Mouse (Mus musculus): ENCODE results near the gene Syt12. TPM values are rescaled to one million over a fixed set of nuclear protein-coding genes. Genes with fewer than 3 reads are reported as not detected.
A peak's percentile ranks its signal among the peaks of the same experiment; 100 is the strongest.

The Syt12 gene
- polyA plus RNA-seq, 1 experiment, result 14.4 TPM

DNA sequence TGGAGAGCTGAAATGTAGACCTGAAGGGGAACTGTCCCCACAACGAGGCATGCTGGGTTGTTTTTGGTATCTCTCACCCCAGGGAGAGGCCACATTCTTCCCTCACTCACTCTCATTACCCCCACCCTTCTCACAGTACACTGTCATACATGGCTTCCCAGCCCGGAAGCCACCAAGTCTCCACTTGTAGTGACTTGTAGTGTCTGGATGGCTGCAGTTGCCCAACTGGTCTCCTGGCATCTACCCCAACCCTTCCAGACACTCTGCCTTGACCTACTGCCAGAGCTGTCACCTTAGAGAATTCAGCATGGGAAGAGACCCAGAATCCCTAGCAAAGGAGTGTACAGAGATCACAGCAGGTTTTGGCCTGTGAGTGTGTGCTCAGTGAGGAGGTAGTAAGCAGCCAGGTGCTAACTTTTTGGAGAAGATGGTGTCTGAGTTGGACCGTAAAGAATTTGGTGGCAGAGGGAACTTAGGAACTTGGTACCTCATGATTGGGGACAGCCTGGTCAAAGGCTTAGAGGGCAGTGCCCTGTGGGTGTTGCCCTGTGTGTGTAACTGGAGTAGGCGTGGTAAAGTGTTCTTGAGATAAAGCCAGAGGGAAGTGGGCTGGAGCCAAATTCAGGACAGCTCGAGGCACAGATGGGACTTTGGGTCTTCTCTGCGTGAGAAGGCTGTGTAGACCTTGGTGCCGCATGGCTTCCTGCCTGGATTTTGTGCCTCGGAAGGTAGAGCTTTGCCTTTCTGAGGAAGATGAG lies 56.9 kb downstream of the Syt12 start:
- TF ChIP-seq FOSL1 (IDR thresholded peaks at IDR 0.05; ENCODE audit: insufficient read depth, low read length, poor library complexity, severe bottlenecking) (no peak), USF1 (IDR thresholded peaks at IDR 0.05; ENCODE audit: low read depth) (no peak), MAX (IDR thresholded peaks at IDR 0.05) (no peak)
- H3ac ChIP-seq (ENCODE audit: control insufficient read depth, insufficient read length, low read depth), result no peak overlapping the region
- no peaks in the 10 kb centered on the region for H3K79me2 ChIP-seq (ENCODE audit: control insufficient read depth, insufficient read depth)
- H3K4me3 ChIP-seq (ENCODE audit: insufficient read depth, poor library complexity, severe bottlenecking), result no peak overlapping the region
- H3K36me3 ChIP-seq (ENCODE audit: control insufficient read depth, insufficient read depth), result peaks cover 10% of the 10 kb centered on the region
- no peaks in the 10 kb centered on the region for H3K79me3 ChIP-seq (ENCODE audit: low read depth)
- no peaks in the 10 kb centered on the region for H3K27me3 ChIP-seq (ENCODE audit: control insufficient read depth, insufficient read depth, insufficient read length)

DNA sequence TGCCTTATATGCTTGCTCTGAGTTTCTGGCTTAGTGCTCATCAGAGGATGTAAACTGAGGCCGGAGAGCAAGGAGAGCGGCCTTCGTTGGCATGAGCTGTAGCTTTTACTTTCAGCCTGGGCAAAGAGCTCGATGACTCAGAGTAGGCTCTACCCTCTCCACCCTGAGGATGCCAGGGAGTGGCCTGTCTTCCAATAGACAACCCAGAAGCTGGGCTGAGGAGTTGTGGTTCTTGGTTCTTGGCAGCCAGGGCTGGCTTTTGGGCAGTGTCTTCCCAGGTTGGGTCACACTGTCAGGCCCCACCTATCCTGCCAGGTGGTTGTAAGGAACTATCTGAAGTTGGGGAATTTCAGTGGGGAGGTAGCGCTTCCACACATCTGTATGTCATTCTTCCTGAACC lies 57.5 kb downstream of the Syt12 start:
- Histone ChIP-seq H3ac (ENCODE audit: control insufficient read depth, insufficient read length, low read depth) (no peak overlapping the region), H3K4me3 (ENCODE audit: insufficient read depth, poor library complexity, severe bottlenecking) (no peak overlapping the region), H3K79me2 (ENCODE audit: control insufficient read depth, insufficient read depth) (no peaks in the 10 kb centered on the region), H3K27me3 (ENCODE audit: control insufficient read depth, insufficient read depth, insufficient read length) (no peaks in the 10 kb centered on the region), H3K79me3 (ENCODE audit: low read depth) (no peaks in the 10 kb centered on the region), H3K36me3 (ENCODE audit: control insufficient read depth, insufficient read depth) (peaks cover 4% of the 10 kb centered on the region)
- TF ChIP-seq MYOG (IDR thresholded peaks at IDR 0.05; ENCODE audit: control insufficient read depth, extremely low read depth, insufficient read length) (no peak), MYOD1 (IDR thresholded peaks at IDR 0.05; ENCODE audit: control insufficient read depth, insufficient read length, low read depth) (no peak), CTCF (IDR thresholded peaks at IDR 0.05; ENCODE audit: control insufficient read depth, insufficient read depth, insufficient read length) (no peak), USF1 (IDR thresholded peaks at IDR 0.05; ENCODE audit: low read depth) (no peak), CEBPB (IDR thresholded peaks at IDR 0.05; ENCODE audit: low read depth) (no peak), FOSL1 (IDR thresholded peaks at IDR 0.05; ENCODE audit: insufficient read depth, low read length, poor library complexity, severe bottlenecking) (no peak), MAX (IDR thresholded peaks at IDR 0.05) (no peak)

DNA sequence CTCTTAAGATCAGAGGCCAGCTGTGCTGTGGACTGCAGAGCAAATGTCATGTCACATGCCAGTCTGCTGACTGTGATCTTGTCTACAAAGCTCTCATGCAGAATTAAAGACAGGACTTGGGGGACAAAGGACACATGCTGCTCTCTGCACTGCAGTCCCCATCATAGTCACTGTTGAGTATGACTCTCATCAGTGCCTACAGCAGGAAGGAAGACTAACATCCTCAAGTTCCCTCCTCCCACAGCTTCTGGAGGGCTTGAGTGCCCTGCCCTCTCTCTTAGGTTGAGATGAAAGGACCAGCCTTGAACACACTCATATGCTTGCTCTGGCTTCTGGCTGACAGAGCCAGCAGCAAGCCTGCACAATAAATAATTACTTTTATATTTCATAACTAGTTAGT lies 59.5 kb downstream of the Syt12 start:
- TF ChIP-seq MYOG (IDR thresholded peaks at IDR 0.05; ENCODE audit: control insufficient read depth, extremely low read depth, insufficient read length) (no peak), MYOD1 (IDR thresholded peaks at IDR 0.05; ENCODE audit: control insufficient read depth, insufficient read length, low read depth) (no peak), CTCF (IDR thresholded peaks at IDR 0.05; ENCODE audit: control insufficient read depth, insufficient read depth, insufficient read length) (no peak), CEBPB (IDR thresholded peaks at IDR 0.05; ENCODE audit: low read depth) (no peak), USF1 (IDR thresholded peaks at IDR 0.05; ENCODE audit: low read depth) (no peak), MAX (IDR thresholded peaks at IDR 0.05) (no peak), FOSL1 (IDR thresholded peaks at IDR 0.05; ENCODE audit: insufficient read depth, low read length, poor library complexity, severe bottlenecking) (no peak)
- H3K79me3 ChIP-seq (ENCODE audit: low read depth), result no peaks in the 10 kb centered on the region

DNA sequence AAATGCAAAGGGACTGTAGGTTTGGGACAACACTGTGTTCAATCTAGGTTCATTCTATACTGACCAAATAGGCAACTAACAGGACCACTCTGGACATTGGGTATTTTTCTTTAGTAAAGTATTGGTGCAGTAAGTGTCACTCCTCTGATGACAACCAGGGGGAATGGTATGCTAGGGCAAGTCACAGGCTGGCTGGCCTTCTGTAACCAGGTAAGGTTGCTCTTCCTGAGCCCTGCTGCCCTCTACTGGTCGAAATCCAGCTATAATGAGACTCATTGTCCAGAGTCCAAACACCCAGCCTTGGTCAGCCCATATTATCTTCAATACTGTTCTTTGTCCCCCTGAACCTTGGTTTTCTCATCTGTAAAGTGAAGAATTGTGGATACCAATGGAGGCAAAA lies 60.1 kb downstream of the Syt12 start:
- no peak overlapping the region for H3K4me3 ChIP-seq (ENCODE audit: insufficient read depth, poor library complexity, severe bottlenecking)
- H3K36me3 ChIP-seq (ENCODE audit: control insufficient read depth, insufficient read depth), result no peaks in the 10 kb centered on the region
- no peak for TF ChIP-seq MAX (IDR thresholded peaks at IDR 0.05)
- TF ChIP-seq CTCF (IDR thresholded peaks at IDR 0.05; ENCODE audit: control insufficient read depth, insufficient read depth, insufficient read length), result peak; percentile 45
- no peak for TF ChIP-seq CEBPB (IDR thresholded peaks at IDR 0.05; ENCODE audit: low read depth)
- H3K79me3 ChIP-seq (ENCODE audit: low read depth), result no peaks in the 10 kb centered on the region
- H3K27me3 ChIP-seq (ENCODE audit: control insufficient read depth, insufficient read depth, insufficient read length), result no peaks in the 10 kb centered on the region
- no peaks in the 10 kb centered on the region for H3K79me2 ChIP-seq (ENCODE audit: control insufficient read depth, insufficient read depth)
- no peak overlapping the region for H3ac ChIP-seq (ENCODE audit: control insufficient read depth, insufficient read length, low read depth)

More for the DNA sequence above, 59.5 kb downstream of the Syt12 start:
- Histone ChIP-seq H3K36me3 (ENCODE audit: control insufficient read depth, insufficient read depth) (no peaks in the 10 kb centered on the region), H3K4me3 (ENCODE audit: insufficient read depth, poor library complexity, severe bottlenecking) (no peak overlapping the region), H3ac (ENCODE audit: control insufficient read depth, insufficient read length, low read depth) (no peak overlapping the region), H3K79me2 (ENCODE audit: control insufficient read depth, insufficient read depth) (no peaks in the 10 kb centered on the region), H3K27me3 (ENCODE audit: control insufficient read depth, insufficient read depth, insufficient read length) (no peaks in the 10 kb centered on the region)

DNA sequence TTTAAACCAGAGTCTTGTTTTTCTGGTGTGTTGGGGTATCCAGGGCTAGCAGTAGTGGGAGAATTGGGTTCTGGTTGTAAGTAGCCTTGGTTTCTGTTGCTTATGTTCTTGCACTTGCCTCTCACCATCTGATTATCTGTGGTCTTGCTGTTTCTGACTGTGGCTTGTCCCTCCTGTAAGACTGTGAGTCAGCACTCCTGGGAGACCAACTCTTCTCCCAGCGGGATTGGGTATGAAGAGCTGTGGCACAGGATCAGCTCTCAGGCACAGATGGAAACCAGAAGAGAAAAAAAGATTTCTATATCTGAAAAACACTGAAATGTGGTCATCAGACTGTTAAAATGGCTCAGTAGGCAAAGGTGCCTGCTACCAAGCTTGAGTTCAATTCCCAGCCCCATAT lies 62.6 kb downstream of the Syt12 start:
- H3K4me3 ChIP-seq (ENCODE audit: insufficient read depth, poor library complexity, severe bottlenecking), result no peak overlapping the region
- no peaks in the 10 kb centered on the region for H3K27me3 ChIP-seq (ENCODE audit: control insufficient read depth, insufficient read depth, insufficient read length)
- no peak for TF ChIP-seq MYOG (IDR thresholded peaks at IDR 0.05; ENCODE audit: control insufficient read depth, extremely low read depth, insufficient read length)
- no peak for TF ChIP-seq MAX (IDR thresholded peaks at IDR 0.05)
- TF ChIP-seq CEBPB (IDR thresholded peaks at IDR 0.05; ENCODE audit: low read depth), result no peak
- TF ChIP-seq MYOD1 (IDR thresholded peaks at IDR 0.05; ENCODE audit: control insufficient read depth, insufficient read length, low read depth), result no peak
- no peak for TF ChIP-seq CTCF (IDR thresholded peaks at IDR 0.05; ENCODE audit: control insufficient read depth, insufficient read depth, insufficient read length)
- TF ChIP-seq USF1 (IDR thresholded peaks at IDR 0.05; ENCODE audit: low read depth), result no peak
- TF ChIP-seq FOSL1 (IDR thresholded peaks at IDR 0.05; ENCODE audit: insufficient read depth, low read length, poor library complexity, severe bottlenecking), result no peak
- H3ac ChIP-seq (ENCODE audit: control insufficient read depth, insufficient read length, low read depth), result no peak overlapping the region
- no peaks in the 10 kb centered on the region for H3K79me2 ChIP-seq (ENCODE audit: control insufficient read depth, insufficient read depth)
- no peaks in the 10 kb centered on the region for H3K79me3 ChIP-seq (ENCODE audit: low read depth)
- no peaks in the 10 kb centered on the region for H3K36me3 ChIP-seq (ENCODE audit: control insufficient read depth, insufficient read depth)

DNA sequence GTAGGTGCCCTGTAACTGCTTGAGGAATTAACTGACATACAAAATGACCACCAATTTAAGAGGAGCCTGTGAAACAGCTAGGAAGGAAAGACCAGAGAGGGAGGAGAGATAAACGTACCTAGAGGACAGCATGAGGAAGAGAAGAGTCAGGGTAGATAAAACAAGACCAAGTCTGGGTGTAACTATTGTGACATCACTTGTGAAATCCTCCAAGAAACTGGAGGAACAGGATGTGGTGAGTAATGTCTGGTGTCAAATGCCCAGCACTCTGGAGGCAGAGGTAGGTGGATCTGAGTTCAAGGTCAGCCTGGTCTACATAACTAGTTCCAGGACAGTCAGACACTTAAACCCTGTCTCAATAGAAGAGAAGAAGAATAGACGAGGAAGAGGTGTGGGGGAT lies 68.2 kb downstream of the Syt12 start:
- no peaks in the 10 kb centered on the region for H3K79me3 ChIP-seq (ENCODE audit: low read depth)
- H3K79me2 ChIP-seq (ENCODE audit: control insufficient read depth, insufficient read depth), result no peaks in the 10 kb centered on the region
- no peak overlapping the region for H3ac ChIP-seq (ENCODE audit: control insufficient read depth, insufficient read length, low read depth)
- no peaks in the 10 kb centered on the region for H3K27me3 ChIP-seq (ENCODE audit: control insufficient read depth, insufficient read depth, insufficient read length)
- TF ChIP-seq USF1 (IDR thresholded peaks at IDR 0.05; ENCODE audit: low read depth), result no peak
- TF ChIP-seq CEBPB (IDR thresholded peaks at IDR 0.05; ENCODE audit: low read depth), result peak; percentile 54
- no peak for TF ChIP-seq CTCF (IDR thresholded peaks at IDR 0.05; ENCODE audit: control insufficient read depth, insufficient read depth, insufficient read length)
- no peak for TF ChIP-seq MYOD1 (IDR thresholded peaks at IDR 0.05; ENCODE audit: control insufficient read depth, insufficient read length, low read depth)
- H3K36me3 ChIP-seq (ENCODE audit: control insufficient read depth, insufficient read depth), result no peaks in the 10 kb centered on the region
- H3K4me3 ChIP-seq (ENCODE audit: insufficient read depth, poor library complexity, severe bottlenecking), result no peak overlapping the region

Data from C2C12 (cell line).